Mouse (Mus musculus) limb, embryonic 14.5 days (tissue): ENCODE data around the gene Celf2. TPM values are rescaled to one million over a fixed set of nuclear protein-coding genes. Genes with fewer than 3 reads are reported as not detected.

Experiments used
- ATAC-seq: fragments of 200-750 bp; cut with Nextera tagmentation; 2 replicates; pipeline ENCODE4 v1.8.0; 2017; ENCODE audit warnings: low read depth, moderate number of reproducible peaks, moderate TSS enrichment; ENCODE audit not compliant: low FRiP score
- DNase-seq: peaks from one replicate; pipeline ENCODE4 v3.0.0-alpha.2; 2015; ENCODE audit warnings: low spot score
- H3K27ac ChIP-seq: fragments of 300-500 bp; sonication (generic); replicated peaks from 2 replicates; pipeline ENCODE4 v1.5.1; 2014; ENCODE audit warnings: low read depth, mild to moderate bottlenecking, low read length, moderate library complexity, mixed read lengths
- H3K27me3 ChIP-seq: fragments of 300-500 bp; sonication (generic); 2 replicates; pipeline ENCODE4 v1.6.1; 2014; ENCODE audit warnings: low read length, mixed read lengths; ENCODE audit not compliant: control insufficient read depth, insufficient read depth
- H3K36me3 ChIP-seq: fragments of 300-500 bp; sonication (generic); 2 replicates; pipeline ENCODE4 v1.6.1; 2014; ENCODE audit warnings: mild to moderate bottlenecking, low read length, moderate library complexity, mixed read lengths; ENCODE audit not compliant: control insufficient read depth, insufficient read depth
- H3K4me1 ChIP-seq: fragments of 300-500 bp; sonication (generic); 2 replicates; pipeline ENCODE4 v1.6.1; 2014; ENCODE audit warnings: antibody characterized with exemption, low read length, mixed read lengths; ENCODE audit not compliant: control insufficient read depth, insufficient read depth
- H3K4me2 ChIP-seq: fragments of 300-500 bp; sonication (generic); replicated peaks from 2 replicates; pipeline ENCODE4 v1.6.1; 2014; ENCODE audit warnings: low read depth, mild to moderate bottlenecking, low read length, moderate library complexity; ENCODE audit not compliant: severe bottlenecking
- H3K4me3 ChIP-seq: fragments of 300-500 bp; sonication (generic); replicated peaks from 2 replicates; pipeline ENCODE4 v1.5.1; 2014; ENCODE audit warnings: low read length
- H3K9ac ChIP-seq: fragments of 300-500 bp; sonication (generic); 2 replicates; pipeline ENCODE4 v1.6.1; 2014; ENCODE audit warnings: mild to moderate bottlenecking, low read depth, low read length, moderate library complexity; ENCODE audit not compliant: severe bottlenecking
- H3K9me3 ChIP-seq: fragments of 300-500 bp; sonication (generic); 2 replicates; pipeline ENCODE4 v1.6.1; 2016; ENCODE audit warnings: low read length; ENCODE audit not compliant: control insufficient read depth
- POLR2A ChIP-seq: fragments of 200-500 bp; IDR thresholded peaks from 2 replicates; pipeline ENCODE4 v1.8.0; 2012; ENCODE audit warnings: inconsistent platforms, mild to moderate bottlenecking, moderate library complexity, borderline replicate concordance; ENCODE audit not compliant: insufficient read depth, insufficient read length; ENCODE audit errors: extremely low read depth
- WGBS: fragments of 180-500 bp; shearing (Covaris S2); extraction: QIAGEN DNeasy Blood & Tissue Kit; methylation state at CpG from one replicate; pipeline ENCODE4 v1.1.7; 2014; 5-methylcytosine and 5-hydroxymethylcytosine counted together
- polyA plus RNA-seq, 2 experiments: library from polyadenylated mRNA; depleted of rRNA in 1 of 2; stranded (reverse) in 1 of 2; unstranded in 1 of 2; fragments of >200 nt; fragmentation: Nextera tagmentation in 1 of 2; extraction: Ambion mirVana in 1 of 2; gene quantifications; 2 replicates each; pipeline versions ENCODE4 v1.2.1 to v1.2.3; 2012 to 2014

Gene Celf2
- polyA plus RNA-seq, 2 experiments = 55.3 to 75.1 TPM

GRCm38 (mm10) chr2:7226785-7227184, 282.6 kb downstream of the Celf2 start:
- DNase-seq = no peak
- Histone ChIP-seq H3K4me3 (no peak overlapping the region), H3K27me3 (no peaks in the 10 kb centered on the region), H3K27ac (no peak overlapping the region), H3K4me1 (no peaks in the 10 kb centered on the region), H3K9ac (no peak overlapping the region), H3K4me2 (no peak overlapping the region), H3K9me3 (no peaks in the 10 kb centered on the region), H3K36me3 (no peaks in the 10 kb centered on the region)
- 83% methylated on average over 7 of the region's 7 CpGs for WGBS
- TF ChIP-seq POLR2A = no peak
- ATAC-seq = no peak

GRCm38 (mm10) chr2:7224346-7225071, 284.9 kb downstream of the Celf2 start:
- 77% methylated on average over 3 of the region's 3 CpGs for WGBS
- H3K4me1 ChIP-seq = no peaks in the 10 kb centered on the region
- H3K9me3 ChIP-seq = no peaks in the 10 kb centered on the region
- no peaks in the 10 kb centered on the region for H3K27me3 ChIP-seq
- no peak overlapping the region for H3K27ac ChIP-seq
- no peak for DNase-seq
- H3K4me2 ChIP-seq = no peak overlapping the region
- no peak overlapping the region for H3K9ac ChIP-seq
- no peak for ATAC-seq
- H3K4me3 ChIP-seq = no peak overlapping the region
- H3K36me3 ChIP-seq = no peaks in the 10 kb centered on the region
- TF ChIP-seq POLR2A = no peak

- 41% methylated on average over 2 of the region's 2 CpGs for WGBS
These were observed 285.8 kb downstream of the Celf2 start for GRCm38 (mm10) chr2:7223538-7223937.

DNA sequence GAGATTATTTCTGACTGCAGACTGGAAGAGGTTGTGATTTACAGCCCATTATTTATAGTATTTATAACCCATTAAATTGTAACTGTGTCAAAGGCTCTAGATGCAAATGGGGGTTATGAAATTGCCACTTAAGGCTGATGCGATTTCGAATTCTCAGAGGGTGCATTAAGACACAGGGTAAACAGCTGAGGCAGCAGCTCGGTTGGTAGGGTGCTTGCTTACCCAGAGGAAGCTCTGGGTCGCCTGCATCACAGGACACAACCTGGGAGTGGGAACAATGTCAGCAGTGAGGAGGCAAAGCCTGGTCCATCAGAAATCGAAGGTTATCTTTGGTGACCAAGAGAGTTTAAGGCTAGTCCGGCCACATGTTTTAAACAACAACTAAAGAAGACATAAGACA, 286.5 kb downstream of the Celf2 start:
- H3K4me3 ChIP-seq = no peak overlapping the region
- H3K27ac ChIP-seq = no peak overlapping the region
- no peak overlapping the region for H3K4me2 ChIP-seq
- DNase-seq (no peak), ATAC-seq (no peak)
- 74% methylated on average over 6 of the region's 6 CpGs for WGBS
- no peak for TF ChIP-seq POLR2A
- no peaks in the 10 kb centered on the region for H3K4me1 ChIP-seq
- H3K9me3 ChIP-seq = no peaks in the 10 kb centered on the region
- no peaks in the 10 kb centered on the region for H3K36me3 ChIP-seq
- no peaks in the 10 kb centered on the region for H3K27me3 ChIP-seq
- H3K9ac ChIP-seq = no peak overlapping the region

More at GRCm38 (mm10) chr2:7223538-7223937, 285.8 kb downstream of the Celf2 start:
- Histone ChIP-seq H3K4me1 (no peaks in the 10 kb centered on the region), H3K4me2 (no peak overlapping the region), H3K9ac (no peak overlapping the region), H3K9me3 (no peaks in the 10 kb centered on the region), H3K27me3 (no peaks in the 10 kb centered on the region), H3K4me3 (no peak overlapping the region), H3K36me3 (no peaks in the 10 kb centered on the region), H3K27ac (no peak overlapping the region)
- no peak for TF ChIP-seq POLR2A
- DNase-seq (no peak), ATAC-seq (no peak)

GRCm38 (mm10) chr2:7221856-7222255, 287.5 kb downstream of the Celf2 start:
- WGBS = 95% methylated on average over 1 of the region's 1 CpGs
- Histone ChIP-seq H3K9me3 (no peaks in the 10 kb centered on the region), H3K27ac (no peak overlapping the region), H3K27me3 (no peaks in the 10 kb centered on the region), H3K9ac (no peak overlapping the region), H3K4me1 (no peaks in the 10 kb centered on the region), H3K4me3 (no peak overlapping the region), H3K36me3 (no peaks in the 10 kb centered on the region), H3K4me2 (no peak overlapping the region)
- no peak for ATAC-seq
- TF ChIP-seq POLR2A = no peak
- DNase-seq = no peak

DNA sequence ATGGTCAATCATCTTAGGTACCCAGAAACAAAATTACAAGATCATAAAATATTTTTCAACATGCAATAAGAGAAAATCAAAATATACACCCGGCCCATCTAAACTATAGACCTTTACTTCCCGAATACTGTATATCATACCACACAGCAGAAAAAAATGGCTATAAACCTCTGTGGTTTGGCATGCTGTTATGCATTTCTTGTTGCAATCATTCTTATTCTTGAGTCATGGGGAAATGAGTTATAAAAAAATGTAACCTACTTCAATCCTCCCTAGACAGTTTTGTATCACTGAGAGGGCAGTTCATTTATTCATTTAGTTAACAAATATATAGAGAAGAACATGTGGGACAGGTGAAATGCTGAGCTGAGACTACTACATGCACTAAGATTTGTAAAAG, 291.3 kb downstream of the Celf2 start:
- no peaks in the 10 kb centered on the region for H3K27me3 ChIP-seq
- no peaks in the 10 kb centered on the region for H3K9me3 ChIP-seq
- H3K4me2 ChIP-seq = no peak overlapping the region
- H3K27ac ChIP-seq = no peak overlapping the region
- no peak for TF ChIP-seq POLR2A
- H3K4me1 ChIP-seq = no peaks in the 10 kb centered on the region
- 91% methylated on average over 2 of the region's 2 CpGs for WGBS
- no peak overlapping the region for H3K9ac ChIP-seq
- no peak overlapping the region for H3K4me3 ChIP-seq
- DNase-seq (no peak), ATAC-seq (no peak)
- H3K36me3 ChIP-seq = no peaks in the 10 kb centered on the region
